Mouse (Mus musculus) liver, embryonic 14.5 days (tissue): ENCODE measurements around the gene Gm4969. TPM values are rescaled to one million over a fixed set of nuclear protein-coding genes. Genes with fewer than 3 reads are reported as not detected.
A peak's percentile ranks its signal among the peaks of the same experiment; 100 is the strongest.
"Not testable (repeated sequence)": the region's sequence is repeated elsewhere in the genome, so short reads cannot be mapped to it uniquely, and the experiment has no call there.

Source experiments
- ATAC-seq: fragments of 200-750 bp; cut with Nextera tagmentation; 2 replicates; pipeline ENCODE4 v1.8.0; 2017; ENCODE audit warnings: moderate number of reproducible peaks, mild to moderate bottlenecking, moderate library complexity; ENCODE audit not compliant: insufficient read depth
- DNase-seq, 3 experiments: peaks; one replicate each; pipeline ENCODE4 v3.0.0-alpha.2; 2012 to 2013; ENCODE audit warnings: low read depth in 3 of 3, low spot score in 3 of 3
- H3K27ac ChIP-seq: fragments of 300-500 bp; sonication (generic); 2 replicates; pipeline ENCODE4 v1.5.1; 2014; ENCODE audit warnings: moderate library complexity, mild to moderate bottlenecking, control low read depth, inconsistent platforms
- H3K27me3 ChIP-seq: fragments of 300-500 bp; sonication (generic); 2 replicates; pipeline ENCODE4 v1.6.1; 2014; ENCODE audit warnings: mild to moderate bottlenecking, low read length, moderate library complexity; ENCODE audit not compliant: control insufficient read depth, insufficient read depth
- H3K36me3 ChIP-seq: fragments of 300-500 bp; sonication (generic); replicated peaks from 2 replicates; pipeline ENCODE4 v1.6.1; 2014; ENCODE audit warnings: low read depth; ENCODE audit not compliant: control insufficient read depth, insufficient read depth
- H3K4me1 ChIP-seq, 2 experiments: fragments of 200-500 bp in 1 of 2; fragments of 300-500 bp in 1 of 2; sonication (generic) in 1 of 2; replicated peaks; 2 replicates each; pipeline ENCODE4 v1.6.1; 2012 to 2014; ENCODE audit warnings: antibody characterized with exemption in 1 of 2, inconsistent platforms in 1 of 2, low read length in 1 of 2; ENCODE audit not compliant: control insufficient read depth in 2 of 2, insufficient read depth in 2 of 2
- H3K4me2 ChIP-seq: fragments of 300-500 bp; sonication (generic); 2 replicates; pipeline ENCODE4 v1.6.1; 2014; ENCODE audit warnings: low read depth, mild to moderate bottlenecking, control low read depth, moderate library complexity
- H3K4me3 ChIP-seq, 2 experiments: fragments of 200-500 bp in 1 of 2; fragments of 300-500 bp in 1 of 2; sonication (generic) in 1 of 2; 2 replicates each; pipeline ENCODE4 v1.5.1; 2012 to 2014; ENCODE audit warnings: low read depth in 2 of 2, low read length in 2 of 2, mild to moderate bottlenecking in 2 of 2, control low read depth in 1 of 2, inconsistent platforms in 1 of 2, moderate library complexity in 1 of 2; ENCODE audit not compliant: insufficient read depth in 1 of 2
- H3K9ac ChIP-seq: fragments of 300-500 bp; sonication (generic); replicated peaks from 2 replicates; pipeline ENCODE4 v1.6.1; 2014; ENCODE audit warnings: mild to moderate bottlenecking, control low read depth, moderate library complexity
- H3K9me3 ChIP-seq: fragments of 300-500 bp; sonication (generic); 2 replicates; pipeline ENCODE4 v1.6.1; 2016; ENCODE audit warnings: low read length, mixed read lengths; ENCODE audit not compliant: control insufficient read depth
- CTCF ChIP-seq: IDR thresholded peaks from 2 replicates; pipeline ENCODE4 v1.5.1; 2016; ENCODE audit warnings: antibody characterized with exemption, low read depth, control low read depth
- EP300 ChIP-seq: IDR thresholded peaks from 2 replicates; pipeline ENCODE4 v1.6.1; 2016; ENCODE audit warnings: antibody characterized with exemption, low read depth
- WGBS: fragments of 180-500 bp; shearing (Covaris S2); extraction: QIAGEN DNeasy Blood & Tissue Kit; methylation state at CpG from one replicate; pipeline ENCODE4 v1.1.7; 2014; ENCODE audit not compliant: insufficient replicate concordance; 5-methylcytosine and 5-hydroxymethylcytosine counted together
- polyA plus RNA-seq, 2 experiments: library from polyadenylated mRNA; depleted of rRNA in 1 of 2; stranded (reverse) in 1 of 2; unstranded in 1 of 2; fragments of >200 nt; fragmentation: Nextera tagmentation in 1 of 2; extraction: Ambion mirVana in 1 of 2; gene quantifications; 2 replicates each; pipeline versions ENCODE4 v1.2.1 to v1.2.3; 2012 to 2014

Gene Gm4969
- polyA plus RNA-seq, 2 experiments: 0.22 to 0.25 TPM

GRCm38 (mm10) chr7:19075231-19075630 lies 42.9 kb downstream of the Gm4969 start:
- Histone ChIP-seq H3K27ac (no peak overlapping the region), H3K9me3 (no peaks in the 10 kb centered on the region), H3K36me3 (peaks cover 2% of the 10 kb centered on the region; the same call in 1 of the 2 replicates), H3K9ac (peak overlapping the region; percentile 79), H3K4me2 (peak overlapping the region; percentile 95), H3K27me3 (peaks cover 2% of the 10 kb centered on the region; the same call in 1 of the 2 replicates), H3K4me3 (peak overlapping the region; percentile 70 to 85; a peak in 3 of 4 replicates), H3K4me1 (peaks cover 8 to 20% of the 10 kb centered on the region in 2 experiments)
- DNase-seq (no peak), ATAC-seq (no peak)
- TF ChIP-seq EP300 (no peak), CTCF (no peak)
- 56% methylated on average over 5 of the region's 5 CpGs for WGBS

GRCm38 (mm10) chr7:19074494-19074893 lies 43.7 kb downstream of the Gm4969 start:
- Histone ChIP-seq H3K4me2 (no peak overlapping the region), H3K4me3 (no peak overlapping the region), H3K27ac (no peak overlapping the region), H3K9me3 (no peaks in the 10 kb centered on the region), H3K36me3 (0 out of 2 replicates have a peak, but pooled peaks cover 2% of the 10 kb centered on the region), H3K9ac (no peak overlapping the region), H3K27me3 (peaks cover 2% of the 10 kb centered on the region; the same call in 1 of the 2 replicates), H3K4me1 (peaks cover 8 to 20% of the 10 kb centered on the region in 2 experiments)
- 79% methylated on average over 6 of the region's 6 CpGs for WGBS
- DNase-seq: no peak
- peak; percentile 35; the same call in 1 of the 2 replicates for TF ChIP-seq CTCF
- no peak for TF ChIP-seq EP300
- no peak for ATAC-seq

GRCm38 (mm10) chr7:19073504-19073903 lies 44.7 kb downstream of the Gm4969 start:
- Histone ChIP-seq H3K9me3 (no peaks in the 10 kb centered on the region), H3K9ac (no peak overlapping the region), H3K4me2 (no peak overlapping the region), H3K36me3 (0 out of 2 replicates have a peak, but pooled peaks cover 2% of the 10 kb centered on the region), H3K27ac (no peak overlapping the region), H3K4me1 (peaks cover 8 to 20% of the 10 kb centered on the region in 2 experiments), H3K27me3 (peaks cover 2% of the 10 kb centered on the region; the same call in 1 of the 2 replicates), H3K4me3 (no peak overlapping the region)
- no peak for ATAC-seq
- no peak for TF ChIP-seq EP300
- TF ChIP-seq CTCF: peak; percentile 87
- WGBS: 75% methylated on average over 9 of the region's 9 CpGs
- DNase-seq: no peak

DNA sequence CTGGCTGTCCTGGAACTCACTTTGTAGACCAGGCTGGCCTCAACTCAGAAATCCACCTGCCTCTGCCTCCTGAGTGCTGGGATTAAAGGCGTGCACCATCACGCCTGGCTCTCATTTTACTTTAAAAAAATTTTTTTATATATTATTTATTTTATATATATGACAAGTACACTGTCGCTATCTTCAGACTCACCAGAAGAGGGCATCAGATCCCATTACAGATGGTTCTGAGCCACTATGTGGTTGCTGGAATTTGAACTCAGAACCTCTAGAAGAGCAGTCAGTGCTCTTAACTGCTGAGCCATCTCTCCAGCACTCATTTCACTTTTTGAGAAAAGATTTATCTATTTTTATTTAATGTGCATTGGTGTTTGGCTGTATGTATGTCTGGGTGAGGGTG lies 47.1 kb downstream of the Gm4969 start:
- not testable (repeated sequence) for DNase-seq, H3K9me3 ChIP-seq, H3K36me3 ChIP-seq, H3K4me3 ChIP-seq, H3K4me1 ChIP-seq, ATAC-seq, H3K27ac ChIP-seq, H3K9ac ChIP-seq, H3K4me2 ChIP-seq
- peaks cover 15% of the 10 kb centered on the region for H3K27me3 ChIP-seq
- WGBS: 27% methylated on average over 3 of the region's 3 CpGs
- peak; percentile 42; the same call in 1 of the 2 replicates for TF ChIP-seq CTCF

DNA sequence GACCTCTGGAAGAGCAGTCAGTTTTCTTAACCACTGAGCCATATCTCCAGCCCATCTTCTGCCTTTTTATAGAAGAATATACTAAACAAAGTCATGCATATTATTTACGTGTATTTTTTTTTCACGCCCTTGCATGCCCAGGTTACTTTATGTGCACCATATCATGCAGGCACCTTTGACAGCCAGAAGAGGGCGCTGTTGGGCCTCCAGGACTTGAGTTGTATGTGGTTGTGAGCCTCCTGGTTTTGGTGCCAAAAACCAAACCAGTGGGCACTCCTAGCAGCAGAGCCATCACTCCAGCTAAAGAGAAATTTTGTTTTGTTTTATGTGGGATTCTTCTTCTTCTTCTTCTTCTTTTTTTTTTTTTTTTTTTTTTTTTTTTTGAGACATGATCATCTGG lies 48.7 kb downstream of the Gm4969 start:
- 39% methylated on average over 3 of the region's 3 CpGs for WGBS
- Histone ChIP-seq H3K9me3 (no peaks in the 10 kb centered on the region), H3K4me3 (no peak overlapping the region), H3K4me2 (no peak overlapping the region), H3K27me3 (peaks cover 30% of the 10 kb centered on the region), H3K27ac (no peak overlapping the region), H3K9ac (no peak overlapping the region), H3K36me3 (no peaks in the 10 kb centered on the region), H3K4me1 (no peaks in the 10 kb centered on the region)
- ATAC-seq: no peak
- TF ChIP-seq EP300: no peak
- peak; percentile 80 for TF ChIP-seq CTCF
- no peak for DNase-seq
